Mouse (Mus musculus) small intestine, adult 2 months (tissue): ENCODE results near the gene Bcl6. TPM values are rescaled to one million over a fixed set of nuclear protein-coding genes. Genes with fewer than 3 reads are reported as not detected.

ENCODE experiments used
- H3K27ac ChIP-seq: fragments of 200-500 bp; 2 replicates; pipeline ENCODE4 v1.5.1; 2012; ENCODE audit warnings: low read depth, low read length, control low read depth, inconsistent platforms; ENCODE audit not compliant: insufficient read depth
- H3K27me3 ChIP-seq: fragments of 200-500 bp; 2 replicates; pipeline ENCODE4 v1.6.1; 2012; ENCODE audit warnings: mild to moderate bottlenecking, moderate library complexity, low read length, inconsistent platforms; ENCODE audit not compliant: control insufficient read depth, insufficient read depth
- H3K36me3 ChIP-seq: fragments of 200-500 bp; 2 replicates; pipeline ENCODE4 v1.6.1; 2012; ENCODE audit warnings: mild to moderate bottlenecking, low read length, control low read depth, inconsistent platforms; ENCODE audit not compliant: control insufficient read depth, insufficient read depth
- H3K4me1 ChIP-seq: fragments of 200-500 bp; 2 replicates; pipeline ENCODE4 v1.6.1; 2012; ENCODE audit warnings: low read length, inconsistent platforms, mixed read lengths; ENCODE audit not compliant: control insufficient read depth, insufficient read depth, insufficient read length
- H3K4me3 ChIP-seq: fragments of 200-500 bp; 2 replicates; pipeline ENCODE4 v1.5.1; 2012; ENCODE audit warnings: low read depth, mild to moderate bottlenecking, control low read depth, inconsistent platforms, low read length, moderate library complexity
- CTCF ChIP-seq: fragments of 200-500 bp; IDR thresholded peaks from 2 replicates; pipeline ENCODE4 v1.5.1; 2012; ENCODE audit warnings: low read depth, mild to moderate bottlenecking, control low read depth, inconsistent platforms, low read length, moderate library complexity, mixed read lengths; ENCODE audit not compliant: insufficient replicate concordance, insufficient read length; ENCODE audit errors: extremely low read depth
- POLR2A ChIP-seq: fragments of 200-500 bp; IDR thresholded peaks from 2 replicates; pipeline ENCODE4 v1.6.1; 2012; ENCODE audit warnings: low read depth, mild to moderate bottlenecking, control low read depth, inconsistent platforms, low read length, moderate library complexity
- WGBS: fragments of 180-500 bp; shearing (Covaris S2); methylation state at CpG from one replicate; pipeline ENCODE4 v1.1.7; 2018; 5-methylcytosine and 5-hydroxymethylcytosine counted together
- polyA plus RNA-seq: library from polyadenylated mRNA; depleted of rRNA; stranded (reverse); fragments of >200 nt; gene quantifications from 2 replicates; pipeline ENCODE4 v1.2.3, GENCODE M21; 2012; rRNA removed

Gene Bcl6
- polyA plus RNA-seq, 1 experiment: 12.2 TPM

GRCm38 (mm10) chr16:23932294-23932693 lies 56.4 kb downstream of the Bcl6 start, which contains the start of gene Rtp2:
Gene Rtp2 (minus strand): TSS chr16:23932394.
- 80% methylated on average over 11 of the region's 11 CpGs for WGBS
- H3K27ac ChIP-seq: no peak within 1 kb of the TSS
- TF ChIP-seq CTCF (no peak), POLR2A (no peak)
- no peaks in the 10 kb centered on the region for H3K4me1 ChIP-seq
- H3K4me3 ChIP-seq: no peak within 1 kb of the TSS
- no peaks in the 10 kb centered on the region for H3K36me3 ChIP-seq
- no peaks in the 10 kb centered on the region for H3K27me3 ChIP-seq

- no peak overlapping the region for H3K27ac ChIP-seq
- H3K4me1 ChIP-seq: no peaks in the 10 kb centered on the region
- no peaks in the 10 kb centered on the region for H3K36me3 ChIP-seq
- H3K27me3 ChIP-seq: no peaks in the 10 kb centered on the region
- TF ChIP-seq POLR2A: no peak
- TF ChIP-seq CTCF: no peak
- WGBS: 73% methylated on average over 18 of the region's 18 CpGs
- H3K4me3 ChIP-seq: no peak overlapping the region
These were observed 57.4 kb downstream of the Bcl6 start for GRCm38 (mm10) chr16:23931275-23931674.

GRCm38 (mm10) chr16:23930426-23931073 lies 58.1 kb downstream of the Bcl6 start:
- H3K4me3 ChIP-seq: no peak overlapping the region
- 62% methylated on average over 3 of the region's 3 CpGs for WGBS
- no peak for TF ChIP-seq POLR2A
- no peak for TF ChIP-seq CTCF
- no peak overlapping the region for H3K27ac ChIP-seq
- no peaks in the 10 kb centered on the region for H3K27me3 ChIP-seq
- H3K4me1 ChIP-seq: no peaks in the 10 kb centered on the region
- no peaks in the 10 kb centered on the region for H3K36me3 ChIP-seq

- TF ChIP-seq POLR2A (no peak), CTCF (no peak)
- H3K36me3 ChIP-seq: no peaks in the 10 kb centered on the region
- 85% methylated on average over 33 of the region's 33 CpGs for WGBS
- no peaks in the 10 kb centered on the region for H3K27me3 ChIP-seq
- no peaks in the 10 kb centered on the region for H3K4me1 ChIP-seq
- no peak overlapping the region for H3K4me3 ChIP-seq
- H3K27ac ChIP-seq: no peak overlapping the region
These were observed 61.1 kb downstream of the Bcl6 start for GRCm38 (mm10) chr16:23927301-23928114.

GRCm38 (mm10) chr16:23922906-23923305 lies 65.7 kb downstream of the Bcl6 start:
- Histone ChIP-seq H3K4me1 (no peaks in the 10 kb centered on the region), H3K4me3 (no peak overlapping the region), H3K27me3 (no peaks in the 10 kb centered on the region), H3K27ac (no peak overlapping the region), H3K36me3 (no peaks in the 10 kb centered on the region)
- WGBS: 83% methylated on average over 1 of the region's 1 CpGs
- no peak for TF ChIP-seq POLR2A

- Histone ChIP-seq H3K27me3 (no peaks in the 10 kb centered on the region), H3K27ac (no peak overlapping the region), H3K36me3 (no peaks in the 10 kb centered on the region), H3K4me3 (no peak overlapping the region), H3K4me1 (no peaks in the 10 kb centered on the region)
- WGBS: 56% methylated on average over 5 of the region's 5 CpGs
- TF ChIP-seq POLR2A (no peak), CTCF (no peak)
These were observed 67.0 kb downstream of the Bcl6 start for GRCm38 (mm10) chr16:23921697-23922096.

- TF ChIP-seq CTCF (no peak), POLR2A (no peak)
- WGBS: 42% methylated on average over 2 of the region's 2 CpGs
These were observed 69.2 kb downstream of the Bcl6 start for GRCm38 (mm10) chr16:23919418-23919817.

More at GRCm38 (mm10) chr16:23919418-23919817, 69.2 kb downstream of the Bcl6 start:
- no peaks in the 10 kb centered on the region for H3K4me1 ChIP-seq
- no peaks in the 10 kb centered on the region for H3K36me3 ChIP-seq
- H3K27ac ChIP-seq: no peak overlapping the region
- H3K27me3 ChIP-seq: no peaks in the 10 kb centered on the region
- no peak overlapping the region for H3K4me3 ChIP-seq

Other genes with a start within 250 kb of the Bcl6 start
- 132 and 226 TPM in 2 replicates for gene Sst, start 97.9 kb downstream of the Bcl6 start, polyA plus RNA-seq
- not detected in 2 replicates for gene Rtp2, start 56.5 kb downstream of the Bcl6 start, polyA plus RNA-seq
- gene Gm37419, start 370 bp downstream of the Bcl6 start, polyA plus RNA-seq: not detected in 2 replicates